Mouse (Mus musculus) gastrocnemius, postnatal 25 days (tissue): ENCODE measurements at regions not wholly inside any gene's neighbourhood (a gene's known extent, or its start where the extent isn't known, plus 50 kb on each side); places are given as distances from the start of the nearest gene placed in this dataset.
"Not testable (repeated sequence)": the region's sequence is repeated elsewhere in the genome, so short reads cannot be mapped to it uniquely, and the experiment has no call there.

Experiments
- DNase-seq: peaks from one replicate; pipeline ENCODE4 v3.0.0; 2022

- DNase-seq, result no peak
Measured at GRCm38 (mm10) chr3:79002173-79002848, 284.0 kb downstream of the Rapgef2 start.

DNA sequence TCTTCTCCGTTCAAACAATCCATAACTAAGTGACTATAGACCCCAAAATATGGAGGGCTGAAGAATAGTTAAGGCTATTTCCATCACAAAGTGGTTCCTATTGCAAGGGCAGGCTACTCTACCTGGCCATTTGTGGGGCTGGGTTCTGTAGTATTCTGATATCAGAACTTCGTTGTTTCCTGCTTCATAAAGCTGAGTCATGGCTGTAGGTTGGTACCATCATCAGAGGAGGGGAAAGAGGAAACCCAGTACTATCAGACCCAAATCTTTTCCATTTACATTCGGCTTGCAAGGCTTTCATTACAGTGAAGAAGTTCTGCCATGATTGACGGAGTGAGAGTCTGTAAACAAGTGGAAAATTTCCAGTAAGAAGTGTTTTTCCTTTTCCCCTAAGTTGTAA lies 284.6 kb downstream of the Rapgef2 start:
- no peak for DNase-seq

- no peak for DNase-seq
Measured at GRCm38 (mm10) chr3:79000293-79000692, 286.0 kb downstream of the Rapgef2 start.

GRCm38 (mm10) chr3:78999803-79000202 lies 286.5 kb downstream of the Rapgef2 start:
- no peak for DNase-seq

- DNase-seq, result peak; percentile 39
Measured at GRCm38 (mm10) chr3:78988120-78988519, 298.2 kb downstream of the Rapgef2 start.

DNA sequence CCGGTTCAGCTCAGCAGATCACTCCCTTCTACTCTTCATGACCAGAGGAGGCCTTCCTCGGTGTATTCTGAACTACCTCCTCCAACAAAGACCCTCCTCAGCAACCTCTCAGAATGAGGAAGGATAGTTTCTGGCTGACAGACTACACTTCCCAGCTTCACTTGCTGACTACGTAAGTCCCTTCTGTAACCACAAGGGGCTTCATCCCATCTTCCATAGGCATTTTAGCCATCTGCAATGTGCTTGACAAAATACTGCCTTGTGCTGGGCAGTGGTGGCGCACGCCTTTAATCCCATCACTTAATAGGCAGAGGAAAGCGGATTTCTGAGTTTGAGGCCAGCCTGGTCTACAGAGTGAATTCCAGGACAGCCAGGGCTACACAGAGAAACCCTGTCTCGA lies 299.6 kb downstream of the Rapgef2 start:
- no peak for DNase-seq

- no peak for DNase-seq
Measured at GRCm38 (mm10) chr3:78981057-78981456, 305.3 kb downstream of the Rapgef2 start.

DNA sequence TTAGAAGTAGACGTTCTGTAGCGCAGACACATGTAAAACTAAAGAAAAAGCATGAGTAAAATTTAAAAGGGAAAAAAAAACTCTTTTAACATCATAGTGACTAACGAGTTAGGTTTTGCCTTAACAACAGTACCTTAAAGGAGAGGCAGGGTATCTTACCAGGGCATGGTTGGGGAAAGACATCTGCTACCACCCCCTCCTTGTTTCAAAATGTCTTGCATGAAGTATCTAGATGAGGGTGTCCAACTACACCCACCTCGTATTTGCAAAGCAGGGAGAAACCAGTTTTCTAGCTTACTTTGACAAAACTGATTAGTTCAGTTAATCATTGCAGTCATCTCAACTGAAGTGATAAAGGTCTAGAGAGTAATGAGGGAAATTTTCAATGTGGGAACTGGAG lies 307.5 kb downstream of the Rapgef2 start:
- DNase-seq, result no peak

DNA sequence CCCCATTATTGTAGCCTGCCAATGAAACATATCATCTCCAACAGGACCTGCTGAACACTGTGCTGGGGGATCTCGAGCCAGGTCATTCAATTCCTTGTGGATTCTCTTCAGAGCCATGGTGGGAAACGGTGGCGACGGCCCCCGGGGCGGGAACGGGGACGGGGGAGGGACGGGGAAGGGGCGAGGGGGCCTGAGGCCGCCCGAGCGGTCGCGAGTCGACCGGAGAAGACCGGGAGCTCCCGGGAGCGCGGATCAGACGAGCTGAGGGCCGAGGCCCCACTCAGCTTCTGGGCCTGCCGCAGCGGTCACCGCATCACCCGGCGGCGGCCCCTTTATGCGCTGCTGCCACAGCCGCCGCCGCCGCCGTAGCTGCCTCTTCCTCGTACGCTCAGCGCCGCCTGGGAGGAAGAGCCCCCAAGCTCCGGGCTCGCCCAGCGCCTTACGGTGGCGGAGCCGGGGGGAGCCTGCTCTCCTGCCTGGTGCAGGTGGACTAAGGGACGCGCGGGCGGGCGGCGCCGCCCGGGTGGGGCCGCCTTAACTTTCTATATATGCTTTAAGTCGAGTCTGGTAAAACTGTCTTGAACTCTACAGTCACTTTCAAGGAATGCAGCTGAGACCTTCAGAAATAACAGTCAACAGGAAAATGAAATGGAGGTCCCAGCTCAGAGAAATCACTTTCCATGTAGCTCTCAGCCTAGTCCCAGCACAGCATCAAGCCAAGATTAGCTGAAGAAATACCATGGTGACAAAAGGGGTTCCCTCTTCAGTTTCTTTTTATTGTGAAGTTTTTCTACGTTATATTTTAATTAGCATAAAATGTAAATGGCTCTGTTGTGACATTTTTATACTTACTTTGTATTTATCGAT lies 319.4 kb downstream of the Rapgef2 start:
- not testable (repeated sequence) for DNase-seq

DNA sequence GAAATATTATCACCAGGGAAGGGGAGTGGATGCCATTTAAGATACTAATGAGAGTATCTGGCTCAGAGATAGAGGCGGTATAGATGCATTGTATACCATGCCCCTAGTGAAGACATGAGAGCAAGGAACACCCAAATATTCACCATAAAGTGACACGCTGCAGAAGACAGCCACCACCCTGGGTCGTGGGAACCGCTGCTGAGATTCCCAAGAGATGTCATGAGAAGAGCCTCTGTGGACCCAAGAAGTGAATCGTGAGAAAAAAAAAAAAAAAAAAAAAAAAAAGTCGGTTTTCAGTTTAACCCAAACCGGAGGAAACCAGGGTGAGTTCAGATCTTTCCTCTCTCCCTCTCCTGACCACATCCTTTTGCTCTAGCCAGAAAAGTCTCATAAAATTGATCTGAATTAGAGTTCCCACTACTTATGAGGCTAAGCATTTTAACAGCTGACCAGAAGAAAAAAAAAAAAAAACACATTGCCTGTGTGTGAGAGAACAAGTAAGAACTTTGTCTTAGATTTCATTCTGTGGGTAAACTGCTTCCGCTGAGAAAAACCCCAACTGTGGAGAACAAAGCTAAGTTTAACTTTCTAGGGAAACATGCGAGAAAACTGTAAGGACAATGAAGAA lies 322.0 kb downstream of the Rapgef2 start:
- no peak for DNase-seq

GRCm38 (mm10) chr3:78958781-78959180 lies 327.5 kb downstream of the Rapgef2 start:
- no peak for DNase-seq

DNA sequence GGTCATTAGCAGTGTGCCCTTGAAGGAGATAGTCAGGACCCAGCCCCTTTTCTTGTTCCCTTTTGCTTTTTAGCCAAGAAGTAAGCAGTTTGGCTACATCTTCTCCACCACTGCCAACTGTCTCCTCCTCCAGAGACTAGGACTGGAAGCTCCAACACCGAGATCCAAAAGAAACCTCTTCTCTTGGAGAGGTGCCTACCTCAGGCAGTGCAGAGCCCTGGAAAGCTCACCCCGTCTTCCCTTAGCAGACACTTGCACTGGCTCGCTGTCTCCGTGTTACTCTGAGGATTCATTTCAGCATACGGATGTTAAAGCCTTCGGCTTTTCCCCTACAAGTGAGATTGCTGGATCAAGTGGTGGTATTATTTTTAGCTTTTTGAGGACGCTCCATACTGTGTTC lies 331.0 kb downstream of the Rapgef2 start:
- no peak for DNase-seq

DNA sequence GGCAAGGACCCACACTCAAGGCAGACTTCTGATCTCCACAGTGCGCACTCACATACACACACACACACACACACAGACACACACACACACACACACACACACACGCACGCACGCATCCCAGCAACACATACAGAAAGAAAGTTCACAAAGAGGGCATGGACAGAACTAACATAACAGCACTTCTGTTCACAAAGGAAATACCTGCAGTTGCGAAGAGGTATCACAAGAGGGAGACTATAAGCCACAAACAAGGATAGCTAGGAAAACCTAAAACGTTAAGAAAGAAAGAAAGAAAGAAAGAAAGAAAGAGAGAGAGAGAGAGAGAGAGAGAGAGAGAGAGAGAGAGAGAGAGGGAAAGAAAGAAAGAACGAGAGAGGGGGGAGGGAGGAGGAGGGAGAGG lies 336.9 kb downstream of the Rapgef2 start:
- not testable (repeated sequence) for DNase-seq

- no peak for DNase-seq
Measured at GRCm38 (mm10) chr3:78948700-78949099, 337.6 kb downstream of the Rapgef2 start.

DNA sequence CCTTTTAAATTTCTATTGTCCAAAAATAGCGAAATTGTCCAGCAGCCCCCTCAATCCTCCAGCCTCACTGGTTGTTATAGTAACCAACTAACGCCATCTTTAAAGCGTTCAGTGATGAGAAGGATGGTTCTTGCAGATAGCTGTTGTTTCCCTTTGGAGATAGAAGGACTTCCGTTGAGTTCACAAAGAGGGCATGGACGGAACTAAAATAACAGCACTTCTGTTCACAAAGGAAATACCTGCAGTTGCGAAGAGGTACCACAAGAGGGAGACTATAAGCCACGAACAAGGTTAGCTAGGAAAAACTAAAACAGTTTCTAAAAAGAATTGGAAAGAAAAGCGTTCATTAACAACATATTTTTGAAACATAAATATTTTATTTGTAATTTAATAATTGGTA lies 338.1 kb downstream of the Rapgef2 start:
- no peak for DNase-seq

- no peak for DNase-seq
Measured at GRCm38 (mm10) chr3:78947183-78947582, 339.1 kb downstream of the Rapgef2 start.

DNA sequence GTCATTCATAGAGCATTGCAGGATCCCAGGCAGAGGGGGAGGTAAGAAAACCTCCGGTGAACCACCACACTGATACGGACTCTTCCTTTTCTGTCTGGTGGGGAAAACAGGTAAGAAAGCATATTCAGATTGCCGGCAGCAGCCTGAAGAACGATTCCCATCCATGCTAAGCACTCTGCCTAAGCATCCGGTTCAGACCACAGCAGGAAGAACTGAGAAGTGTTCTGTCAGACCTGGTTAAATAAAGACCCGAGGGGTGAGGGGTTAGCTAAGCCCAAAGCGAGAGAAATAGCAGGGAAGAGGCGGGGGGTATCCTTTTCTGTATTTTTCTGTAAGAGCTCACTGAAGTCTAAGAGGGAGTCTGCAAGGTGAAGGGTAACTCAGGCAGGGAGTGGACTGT lies 342.1 kb downstream of the Rapgef2 start:
- DNase-seq, result no peak

GRCm38 (mm10) chr3:78932975-78933374 lies 353.3 kb downstream of the Rapgef2 start:
- DNase-seq, result no peak

- DNase-seq, result no peak
Measured at GRCm38 (mm10) chr3:78919850-78920249, 366.5 kb downstream of the Rapgef2 start.

DNA sequence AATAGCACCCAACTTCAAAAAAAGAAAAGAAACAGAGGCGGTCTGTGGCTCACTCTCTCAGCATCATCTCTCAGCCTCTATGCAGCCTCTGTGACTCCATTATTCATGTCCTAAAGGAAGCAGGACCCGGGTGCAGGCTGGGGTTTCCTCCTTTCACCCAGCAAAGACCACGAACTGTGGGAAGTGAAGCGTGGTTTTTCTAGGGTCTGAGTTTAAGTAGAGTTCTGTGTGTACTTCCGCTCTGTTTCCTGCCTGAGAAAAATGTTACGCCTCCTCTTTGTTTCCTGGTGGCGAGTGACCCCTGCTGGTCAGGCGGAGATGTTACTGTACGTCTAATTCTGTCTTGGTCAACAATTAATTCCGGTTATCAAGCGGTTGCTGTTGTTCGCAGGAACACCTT lies 366.9 kb downstream of the Rapgef2 start:
- DNase-seq, result peak; percentile 52

- no peak for DNase-seq
Measured at GRCm38 (mm10) chr3:78908196-78908844, 378.0 kb downstream of the Rapgef2 start.

DNA sequence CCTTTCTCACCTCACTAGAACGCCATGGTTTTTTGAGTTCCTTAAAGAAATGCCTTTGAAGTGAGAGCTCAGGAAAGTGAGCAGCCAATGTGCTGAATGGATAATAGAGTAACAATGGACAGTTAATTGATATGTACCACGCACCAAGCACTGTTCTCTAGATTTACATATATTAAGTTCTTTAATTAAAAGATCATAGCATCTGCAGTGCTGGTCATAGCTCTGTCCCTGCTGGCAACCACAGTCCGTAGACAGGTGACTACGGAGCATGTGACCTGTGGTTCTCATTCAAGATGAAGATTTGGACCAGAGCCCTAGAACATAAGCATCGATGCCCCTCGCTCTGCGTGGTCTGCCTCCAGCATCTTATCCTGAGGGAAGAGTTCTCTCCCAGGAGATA lies 378.5 kb downstream of the Rapgef2 start:
- DNase-seq, result no peak
